Mouse (Mus musculus): ENCODE data around the gene Ccm2. TPM values are rescaled to one million over a fixed set of nuclear protein-coding genes. Genes with fewer than 3 reads are reported as not detected.
"Not testable (repeated sequence)": the region's sequence is repeated elsewhere in the genome, so short reads cannot be mapped to it uniquely, and the experiment has no call there.

Gene Ccm2
- polyA plus RNA-seq, 1 experiment = 92.5 TPM

DNA sequence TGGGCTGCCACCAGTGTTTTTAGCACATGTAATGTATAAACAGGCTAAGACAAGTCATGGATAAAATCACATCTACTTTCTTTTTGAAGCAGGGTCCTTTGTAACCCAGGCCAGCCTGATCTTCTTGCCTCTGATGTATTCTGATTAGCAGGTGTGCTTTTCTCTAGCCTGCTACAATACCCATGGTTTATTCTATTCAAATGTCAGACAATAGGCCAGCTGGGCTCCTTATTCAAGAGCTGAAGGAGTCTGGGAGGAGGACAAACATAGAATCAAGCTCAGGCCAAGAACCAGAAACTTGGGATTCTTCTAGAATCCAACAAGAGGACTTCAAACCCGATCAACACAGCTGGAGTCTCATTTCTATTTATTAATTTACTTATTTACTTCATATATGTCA is 21.4 kb upstream of the Ccm2 start:
- no peaks in the 10 kb centered on the region for H3K27me3 ChIP-seq (ENCODE audit: control insufficient read depth, insufficient read depth, low read length)
- H3K27ac ChIP-seq (ENCODE audit: insufficient read depth, low read length) = no peak overlapping the region
- H3K4me3 ChIP-seq (replicated peaks; ENCODE audit: insufficient read depth, low read depth, low read length) = no peak overlapping the region
- H3K4me1 ChIP-seq (ENCODE audit: control insufficient read depth, insufficient read depth, low read length) = no peaks in the 10 kb centered on the region
- DNase-seq = no peak
- TF ChIP-seq CTCF (IDR thresholded peaks at IDR 0.05; ENCODE audit: borderline replicate concordance, insufficient read depth, low read depth, low read length) (no peak), POLR2A (IDR thresholded peaks at IDR 0.05; ENCODE audit: borderline replicate concordance, insufficient read depth, low read length) (no peak)
- 56% methylated on average over 1 of the region's 1 CpGs for WGBS

DNA sequence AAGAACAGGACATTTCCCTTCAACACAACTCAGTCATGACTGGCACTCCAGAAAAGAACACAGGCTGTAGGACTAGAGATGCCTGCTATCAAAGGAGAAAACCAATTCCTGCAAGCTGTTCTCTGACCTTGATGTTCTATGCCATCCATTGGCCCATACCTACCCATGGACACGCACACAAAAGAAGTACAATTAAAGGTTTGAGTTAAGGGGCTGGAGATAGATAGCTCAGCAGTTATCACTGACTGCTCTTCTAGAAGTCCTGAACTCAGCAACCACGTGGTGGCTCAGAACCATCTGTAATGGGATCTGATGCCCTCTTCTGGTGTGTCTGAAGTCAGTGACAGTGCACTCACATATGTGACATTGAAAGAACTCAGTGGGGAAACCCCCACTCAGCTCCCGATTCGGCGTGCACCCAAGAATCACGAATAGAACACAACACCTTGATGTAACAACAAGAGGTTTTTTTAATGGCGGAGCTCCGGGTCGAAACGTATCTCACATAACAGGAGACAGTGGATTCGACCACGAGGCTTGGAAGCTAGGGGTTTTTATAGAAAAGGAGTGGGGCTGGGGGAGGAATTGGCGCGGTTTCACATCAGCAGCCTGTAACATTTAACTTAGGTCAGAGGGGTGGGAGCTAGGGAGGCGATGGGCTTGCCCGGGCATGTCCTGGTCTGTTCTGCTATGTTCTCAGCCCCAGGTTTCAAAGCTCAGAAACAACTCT is 20.0 kb upstream of the Ccm2 start:
- not testable (repeated sequence) for H3K4me1 ChIP-seq (ENCODE audit: control insufficient read depth, insufficient read depth, low read length); H3K4me3 ChIP-seq (replicated peaks; ENCODE audit: insufficient read depth, low read depth, low read length); H3K27ac ChIP-seq (ENCODE audit: insufficient read depth, low read length); H3K27me3 ChIP-seq (ENCODE audit: control insufficient read depth, insufficient read depth, low read length); DNase-seq
- TF ChIP-seq CTCF (IDR thresholded peaks at IDR 0.05; ENCODE audit: borderline replicate concordance, insufficient read depth, low read depth, low read length) = 0 out of 2 replicates have a peak, but pooled peaks have one; percentile 15
- 49% methylated on average over 12 of the region's 16 CpGs for WGBS

DNA sequence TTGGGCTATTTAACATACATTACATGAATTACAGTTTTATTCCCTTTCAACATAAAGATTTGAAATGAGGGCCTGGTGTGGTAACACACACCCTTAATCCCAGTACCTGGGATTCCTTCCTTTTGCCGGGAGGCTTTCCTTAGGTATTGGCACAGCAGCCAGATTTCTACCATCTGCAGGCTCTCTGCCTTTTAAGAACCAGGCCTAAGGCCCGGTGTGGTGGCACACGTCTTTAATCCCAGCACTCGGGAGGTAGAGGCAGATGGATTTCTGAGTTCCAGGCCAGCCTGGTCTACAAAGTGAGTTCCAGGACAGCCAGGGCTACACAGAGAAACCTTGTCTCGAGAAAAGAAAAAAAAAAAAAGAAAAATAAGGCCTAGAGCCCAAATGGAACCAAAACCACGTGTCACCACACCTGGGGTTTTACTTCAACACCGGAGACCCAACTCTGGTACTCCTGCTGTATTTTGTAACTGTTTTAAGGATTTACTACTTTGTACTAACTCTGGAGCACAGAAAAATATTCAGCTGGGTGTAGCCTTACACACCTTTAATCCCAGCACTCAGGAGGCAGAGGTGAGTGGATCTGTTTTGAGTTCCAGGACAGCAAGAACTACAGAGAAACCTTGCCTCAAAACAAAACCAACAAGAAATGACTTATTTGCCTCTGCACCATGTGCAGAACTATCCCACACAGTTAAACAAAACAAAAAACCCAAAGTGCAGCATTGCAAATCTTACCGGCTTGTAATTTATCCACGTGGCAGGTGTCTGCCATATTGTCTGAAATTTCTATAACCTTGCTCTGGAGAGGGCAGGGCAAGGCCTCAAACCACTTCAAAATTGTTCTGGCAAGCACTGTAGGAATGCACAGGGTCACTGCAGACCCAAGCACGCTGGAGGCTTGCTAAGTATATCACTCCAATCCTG is 19.2 kb upstream of the Ccm2 start:
- DNase-seq = no peak
- WGBS = 17% methylated on average over 10 of the region's 10 CpGs
- TF ChIP-seq POLR2A (IDR thresholded peaks at IDR 0.05; ENCODE audit: borderline replicate concordance, insufficient read depth, low read length) = no peak
- no peak for TF ChIP-seq CTCF (IDR thresholded peaks at IDR 0.05; ENCODE audit: borderline replicate concordance, insufficient read depth, low read depth, low read length)
- no peak overlapping the region for H3K27ac ChIP-seq (ENCODE audit: insufficient read depth, low read length)
- peak overlapping the region; percentile 68 for H3K4me3 ChIP-seq (replicated peaks; ENCODE audit: insufficient read depth, low read depth, low read length)
- no peaks in the 10 kb centered on the region for H3K4me1 ChIP-seq (ENCODE audit: control insufficient read depth, insufficient read depth, low read length)
- no peaks in the 10 kb centered on the region; the same call in 1 of the 2 replicates for H3K27me3 ChIP-seq (ENCODE audit: control insufficient read depth, insufficient read depth, low read length)

DNA sequence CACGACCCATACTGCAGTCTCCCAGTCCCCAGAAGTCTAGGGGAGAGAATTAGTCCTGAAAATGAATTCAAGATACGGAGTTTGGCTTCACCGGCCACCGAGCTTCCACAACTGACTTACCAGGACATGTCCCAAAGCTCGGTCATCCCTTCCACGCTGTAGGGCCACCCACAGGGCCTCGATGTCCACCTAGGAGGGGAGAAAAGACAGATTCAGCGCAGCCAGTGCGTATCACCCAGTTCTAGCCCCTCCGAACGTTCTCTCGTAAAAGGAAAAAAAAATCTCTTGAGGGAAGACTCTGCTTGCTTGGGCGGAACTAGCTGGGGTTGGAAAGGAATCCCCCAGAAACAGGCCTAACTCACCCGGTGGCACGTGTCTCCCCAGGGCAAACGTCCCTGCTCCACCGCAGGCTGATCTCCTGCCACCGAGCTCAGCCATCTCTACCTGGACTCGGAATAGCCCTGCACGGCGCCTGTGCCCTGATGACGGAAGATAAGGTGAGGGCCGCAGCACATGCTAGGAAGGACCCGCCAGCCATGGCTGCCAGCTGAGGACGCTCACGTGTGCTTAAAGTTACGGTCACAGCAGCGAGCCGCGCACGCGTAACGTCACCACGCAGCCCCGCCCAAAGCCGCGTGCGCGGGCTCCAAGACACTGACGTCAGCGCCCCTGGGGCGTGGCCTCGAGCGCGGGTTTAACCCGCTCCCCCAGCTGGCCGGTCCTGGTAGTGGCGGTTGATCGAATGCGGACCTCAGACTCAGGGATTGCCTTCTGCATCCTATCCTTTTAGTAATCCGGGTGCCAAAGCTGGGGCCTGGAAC is 18.3 kb upstream of the Ccm2 start:
- H3K27ac ChIP-seq (ENCODE audit: insufficient read depth, low read length) = peak overlapping the region; percentile 47
- H3K4me1 ChIP-seq (ENCODE audit: control insufficient read depth, insufficient read depth, low read length) = no peaks in the 10 kb centered on the region
- peak overlapping the region; percentile 68 for H3K4me3 ChIP-seq (replicated peaks; ENCODE audit: insufficient read depth, low read depth, low read length)
- under 1% methylated on average over 51 of the region's 51 CpGs for WGBS
- DNase-seq = peak; percentile 96 to 99
- no peaks in the 10 kb centered on the region; the same call in 1 of the 2 replicates for H3K27me3 ChIP-seq (ENCODE audit: control insufficient read depth, insufficient read depth, low read length)
- TF ChIP-seq CTCF (IDR thresholded peaks at IDR 0.05; ENCODE audit: borderline replicate concordance, insufficient read depth, low read depth, low read length) (peak; percentile 78), POLR2A (IDR thresholded peaks at IDR 0.05; ENCODE audit: borderline replicate concordance, insufficient read depth, low read length) (peak; percentile 76)

DNA sequence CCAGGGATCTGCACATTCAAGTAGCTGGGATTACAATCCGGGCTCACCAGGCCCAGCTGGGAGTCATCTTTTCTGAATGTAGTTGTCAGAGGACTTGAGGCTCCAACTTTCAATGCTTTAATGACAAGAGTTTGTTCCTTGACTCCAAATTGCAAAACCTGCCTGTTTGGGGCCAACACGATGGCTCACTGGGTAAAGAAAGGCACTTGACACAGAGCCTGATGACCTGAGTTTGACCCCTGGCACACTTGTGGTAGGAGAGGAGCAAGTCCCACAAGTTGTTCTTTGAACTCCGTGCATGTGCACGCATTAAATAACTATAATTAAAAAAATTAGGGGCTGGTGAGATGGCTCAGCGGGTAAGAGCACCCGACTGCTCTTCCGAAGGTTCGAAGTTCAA is 16.7 kb upstream of the Ccm2 start:
- WGBS = 97% methylated on average over 8 of the region's 8 CpGs
- no peaks in the 10 kb centered on the region; the same call in 1 of the 2 replicates for H3K27me3 ChIP-seq (ENCODE audit: control insufficient read depth, insufficient read depth, low read length)
- H3K27ac ChIP-seq (ENCODE audit: insufficient read depth, low read length) = no peak overlapping the region
- TF ChIP-seq CTCF (IDR thresholded peaks at IDR 0.05; ENCODE audit: borderline replicate concordance, insufficient read depth, low read depth, low read length) (no peak), POLR2A (IDR thresholded peaks at IDR 0.05; ENCODE audit: borderline replicate concordance, insufficient read depth, low read length) (no peak)
- DNase-seq = no peak
- no peaks in the 10 kb centered on the region for H3K4me1 ChIP-seq (ENCODE audit: control insufficient read depth, insufficient read depth, low read length)
- H3K4me3 ChIP-seq (replicated peaks; ENCODE audit: insufficient read depth, low read depth, low read length) = no peak overlapping the region

DNA sequence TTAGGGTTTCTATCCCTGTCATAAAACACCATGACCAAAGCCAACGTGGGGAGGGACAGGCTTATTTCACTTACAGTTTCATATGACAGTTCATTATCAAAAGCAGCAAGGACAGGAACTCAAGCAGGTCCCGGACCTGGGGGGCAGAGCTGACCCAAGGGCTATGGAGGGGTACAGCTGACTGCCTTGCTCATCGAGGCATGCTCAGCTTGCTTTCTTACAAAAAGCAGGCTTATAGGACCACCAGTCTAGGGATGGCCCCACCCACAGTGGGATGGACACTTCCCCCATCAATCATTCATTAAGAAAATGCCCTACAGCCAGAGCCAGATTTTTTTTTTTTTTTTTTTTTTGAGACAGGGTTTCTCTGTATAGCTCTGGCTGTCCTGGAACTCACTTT is 15.9 kb upstream of the Ccm2 start:
- TF ChIP-seq POLR2A (IDR thresholded peaks at IDR 0.05; ENCODE audit: borderline replicate concordance, insufficient read depth, low read length) (no peak), CTCF (IDR thresholded peaks at IDR 0.05; ENCODE audit: borderline replicate concordance, insufficient read depth, low read depth, low read length) (no peak)
- no peak overlapping the region for H3K27ac ChIP-seq (ENCODE audit: insufficient read depth, low read length)
- 86% methylated on average over 3 of the region's 3 CpGs for WGBS
- no peak for DNase-seq
- no peaks in the 10 kb centered on the region; the same call in 1 of the 2 replicates for H3K27me3 ChIP-seq (ENCODE audit: control insufficient read depth, insufficient read depth, low read length)
- no peak overlapping the region for H3K4me3 ChIP-seq (replicated peaks; ENCODE audit: insufficient read depth, low read depth, low read length)
- no peaks in the 10 kb centered on the region for H3K4me1 ChIP-seq (ENCODE audit: control insufficient read depth, insufficient read depth, low read length)

DNA sequence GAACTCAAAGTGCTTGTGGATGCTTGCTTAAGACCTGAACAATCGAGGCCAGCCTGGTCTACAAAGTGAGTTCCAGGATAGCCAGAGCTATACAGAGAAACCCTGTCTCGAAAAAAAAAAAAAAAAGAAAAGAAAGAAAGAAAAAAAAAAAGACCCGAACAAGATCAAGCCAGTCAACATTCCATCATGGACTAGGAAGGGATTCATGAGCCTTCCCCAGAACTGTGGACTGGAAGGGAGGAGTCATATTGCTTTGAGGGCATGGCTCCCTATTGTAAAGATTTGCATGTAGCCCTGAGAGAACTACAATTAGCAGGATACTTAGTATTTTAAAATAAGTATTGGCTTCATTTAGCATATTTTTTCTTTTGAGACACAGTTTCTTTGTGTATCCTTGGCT is 2.0 kb upstream of the Ccm2 start:
- Histone ChIP-seq H3K27me3 (ENCODE audit: control insufficient read depth, insufficient read depth, low read length) (no peaks in the 10 kb centered on the region), H3K4me1 (ENCODE audit: control insufficient read depth, insufficient read depth, low read length) (no peaks in the 10 kb centered on the region; the same call in 1 of the 2 replicates), H3K27ac (ENCODE audit: insufficient read depth, low read length) (no peak overlapping the region), H3K4me3 (replicated peaks; ENCODE audit: insufficient read depth, low read depth, low read length) (no peak overlapping the region)
- 72% methylated on average over 3 of the region's 3 CpGs for WGBS
- DNase-seq = no peak
- TF ChIP-seq CTCF (IDR thresholded peaks at IDR 0.05; ENCODE audit: borderline replicate concordance, insufficient read depth, low read depth, low read length) = no peak
- no peak for TF ChIP-seq POLR2A (IDR thresholded peaks at IDR 0.05; ENCODE audit: borderline replicate concordance, insufficient read depth, low read length)

All from cerebellum, adult 2 months (tissue).